Mouse (Mus musculus) cerebellum, postnatal 14 days (tissue): ENCODE data around the gene Abcc6.

Source experiments
- DNase-seq, 2 experiments: peaks; one replicate each; pipeline ENCODE4 v3.0.0; 2021; ENCODE audit warnings: mixed read lengths in 2 of 2

Gene Abcc6

DNA sequence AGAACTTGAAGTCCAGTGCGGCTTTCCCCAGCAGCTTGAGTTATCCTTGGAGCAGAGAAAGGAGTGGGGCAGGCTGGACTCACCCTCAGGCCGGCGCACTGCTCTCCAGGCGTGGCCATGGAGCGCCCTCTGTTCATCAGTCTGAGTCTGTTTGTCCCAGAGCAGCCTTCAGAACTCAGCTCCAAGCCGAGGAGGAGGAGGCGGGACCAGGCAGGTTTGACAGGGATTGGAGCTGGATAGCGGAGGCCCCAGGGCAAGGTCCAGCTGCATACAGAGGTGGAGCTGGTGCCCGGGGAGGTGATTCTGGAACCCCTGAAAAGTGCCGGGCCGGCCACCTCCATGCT, at the start of gene Abcc6:
Abcc6 (minus strand) TSS at position 158 of the 344 bp plus-strand sequence.
- no peak for DNase-seq

GRCm38 (mm10) chr7:46077675-46078074, 47.6 kb upstream of the Abcc6 start:
- peak in 1 of 2 experiments; percentile 7 for DNase-seq

DNA sequence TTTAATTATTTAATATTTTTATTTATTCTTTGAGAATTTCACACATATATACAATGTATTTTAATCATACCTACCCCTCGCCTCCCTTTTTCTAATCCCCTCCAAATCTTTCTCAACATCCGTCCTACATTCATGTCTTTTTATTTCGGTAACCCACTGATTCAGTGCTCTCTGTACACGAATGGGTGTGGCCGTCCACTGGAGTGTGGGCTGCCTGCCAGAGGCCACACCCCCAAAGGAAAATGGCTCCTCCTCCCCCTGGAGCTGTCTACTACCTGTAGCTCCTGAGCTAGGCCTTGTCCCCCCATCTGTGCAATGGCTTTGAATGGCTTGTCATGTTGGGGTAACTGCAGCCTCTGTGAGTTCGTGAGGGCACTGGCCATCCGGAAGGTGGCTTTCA, 46.7 kb upstream of the Abcc6 start:
- DNase-seq = no peak

- no peak for DNase-seq
These were observed 38.7 kb upstream of the Abcc6 start for GRCm38 (mm10) chr7:46068831-46069230.

DNA sequence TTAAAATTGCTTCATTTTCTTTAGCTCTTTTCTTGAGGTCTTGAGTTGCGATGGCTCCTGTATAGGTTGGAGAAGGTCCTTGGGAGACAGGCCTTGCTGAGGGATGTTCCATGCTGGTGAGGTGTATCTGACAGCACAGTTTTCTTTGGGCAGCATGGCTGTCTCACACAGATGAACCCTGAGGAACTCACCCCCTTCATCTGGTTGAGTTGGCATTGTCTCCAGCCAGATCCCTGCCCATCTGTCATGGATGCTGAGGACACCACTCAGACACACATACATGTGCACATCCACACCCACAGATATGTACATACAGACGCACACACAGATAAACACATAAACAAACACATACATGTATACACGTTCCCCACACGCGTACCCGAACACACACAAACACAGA, 33.2 kb upstream of the Abcc6 start:
- DNase-seq = peak; percentile 35 to 41

DNA sequence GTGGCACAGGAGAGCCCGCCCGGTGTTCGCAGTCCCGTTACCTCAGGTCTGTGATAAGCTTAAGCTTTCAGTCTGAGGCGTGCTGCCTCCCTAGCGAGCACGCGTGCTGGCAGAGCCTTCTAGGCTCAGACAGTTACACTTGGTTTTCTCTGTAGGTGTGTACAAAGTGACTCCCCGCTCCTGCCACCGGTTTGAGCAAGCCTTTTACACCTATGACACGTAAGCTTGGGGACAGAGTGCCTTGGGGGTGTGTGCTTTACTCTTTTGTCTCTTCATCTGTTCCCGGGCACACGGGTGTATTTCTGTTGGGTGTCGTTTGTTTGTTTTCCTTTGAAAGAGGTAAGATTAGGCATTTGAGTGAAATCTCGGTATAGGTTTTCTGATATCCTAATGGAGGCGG, 31.5 kb upstream of the Abcc6 start:
- no peak for DNase-seq

GRCm38 (mm10) chr7:46060688-46061087, 30.6 kb upstream of the Abcc6 start:
- no peak for DNase-seq

- DNase-seq = no peak
These were observed 28.8 kb upstream of the Abcc6 start for GRCm38 (mm10) chr7:46058882-46059281.

DNA sequence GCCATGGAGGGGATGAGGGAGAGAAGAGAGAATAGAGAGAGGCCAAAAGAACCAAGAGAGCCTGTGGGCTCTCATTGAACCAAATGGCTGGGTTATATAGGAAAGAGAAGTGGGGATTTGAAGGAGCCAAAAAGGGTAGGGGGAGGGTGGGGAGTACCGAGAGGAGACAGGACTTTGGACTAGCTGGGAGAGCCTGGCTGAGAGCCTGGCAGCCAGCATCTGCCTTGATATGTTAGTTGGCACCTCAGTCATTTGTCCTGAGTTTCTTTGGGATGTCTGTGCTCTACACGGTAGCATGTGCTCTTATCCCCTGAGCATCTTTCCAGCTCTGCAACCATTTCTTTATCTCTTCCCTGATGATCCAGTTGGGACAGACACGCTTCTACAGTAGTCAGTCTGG, 23.5 kb upstream of the Abcc6 start:
- no peak for DNase-seq

DNA sequence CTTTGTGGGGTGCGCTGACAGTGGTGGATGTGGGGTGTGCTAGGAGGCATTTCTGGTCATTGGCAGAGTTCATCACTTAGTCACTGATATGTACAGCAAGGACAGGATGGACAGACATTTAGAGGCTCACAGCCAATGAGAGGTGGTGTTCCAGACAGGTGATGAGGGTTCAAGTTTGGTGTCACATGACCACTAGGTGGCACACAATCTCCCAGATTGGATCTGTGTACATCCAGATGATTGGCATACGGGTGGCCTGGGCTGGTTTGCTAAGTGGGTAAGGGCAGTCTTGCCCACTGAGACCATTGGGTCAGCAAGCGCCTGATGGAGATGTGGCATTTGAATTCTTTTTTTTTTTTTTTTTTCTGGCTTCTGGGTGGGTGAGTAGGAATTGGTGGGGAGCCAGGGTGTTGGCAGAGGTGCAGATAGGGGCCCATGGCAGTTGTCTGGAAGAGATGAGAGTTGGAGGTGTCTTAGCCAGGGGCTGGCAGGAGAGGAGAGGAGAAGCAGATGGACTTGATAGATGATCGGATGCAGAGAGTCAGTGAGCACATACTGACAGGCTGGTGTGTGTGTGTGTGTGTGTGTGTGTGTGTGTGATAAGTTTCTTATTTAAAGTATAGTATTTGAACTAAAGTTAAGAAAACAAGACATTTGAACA, 22.2 kb upstream of the Abcc6 start:
- peak; percentile 67 to 80 for DNase-seq

GRCm38 (mm10) chr7:46049981-46050380, 19.9 kb upstream of the Abcc6 start:
- DNase-seq = peak; percentile 55 to 66

GRCm38 (mm10) chr7:46047873-46048562, 17.9 kb upstream of the Abcc6 start:
- no peak for DNase-seq

- DNase-seq = no peak
These were observed 15.8 kb upstream of the Abcc6 start for GRCm38 (mm10) chr7:46045882-46046281.

GRCm38 (mm10) chr7:46044106-46044505, 14.0 kb upstream of the Abcc6 start:
- no peak for DNase-seq

- DNase-seq = no peak
These were observed 9.8 kb upstream of the Abcc6 start for GRCm38 (mm10) chr7:46039873-46040272.

- DNase-seq = no peak
These were observed 7.3 kb upstream of the Abcc6 start for GRCm38 (mm10) chr7:46037433-46037832.

DNA sequence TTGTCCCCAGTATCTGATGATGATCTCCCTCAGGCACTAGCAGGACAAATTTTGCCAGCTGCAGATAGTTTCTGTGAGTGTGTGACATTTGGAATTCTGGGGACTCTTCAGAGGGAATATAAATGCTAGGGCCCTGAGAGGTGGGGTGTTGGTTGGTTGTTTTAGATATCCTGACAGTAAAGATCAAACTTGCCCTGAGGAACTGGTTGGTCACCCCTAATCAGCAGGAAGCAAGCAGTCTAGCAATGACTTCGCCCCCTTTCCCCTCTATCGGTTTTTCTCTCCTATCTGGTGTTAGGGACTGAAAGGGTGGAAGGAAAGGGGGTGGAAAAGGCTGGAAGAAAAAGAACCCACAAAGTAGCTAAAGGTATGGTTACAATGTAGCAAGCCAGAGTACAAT, 5.4 kb upstream of the Abcc6 start:
- DNase-seq = no peak

DNA sequence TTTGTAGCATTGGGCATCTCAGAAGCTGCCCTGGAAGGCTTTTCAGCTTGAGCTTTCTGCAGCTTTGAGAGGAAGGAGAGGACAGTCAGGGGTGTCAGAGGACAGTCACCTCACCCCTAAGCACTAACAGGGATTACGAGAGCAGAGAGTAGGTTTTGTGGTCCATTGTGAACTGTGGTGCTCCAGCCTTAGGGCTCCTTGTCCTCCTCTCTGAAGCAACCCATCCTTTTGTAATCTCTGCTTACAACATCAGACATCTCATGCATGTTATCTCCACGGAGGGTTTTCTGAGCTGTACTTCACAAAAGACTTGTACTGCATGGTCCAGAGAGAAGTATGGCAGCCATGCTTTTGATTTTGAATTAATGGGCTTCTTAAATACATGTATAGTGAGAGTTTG, 4.9 kb upstream of the Abcc6 start:
- DNase-seq = no peak

GRCm38 (mm10) chr7:46033870-46034337, 3.8 kb upstream of the Abcc6 start:
- no peak for DNase-seq

DNA sequence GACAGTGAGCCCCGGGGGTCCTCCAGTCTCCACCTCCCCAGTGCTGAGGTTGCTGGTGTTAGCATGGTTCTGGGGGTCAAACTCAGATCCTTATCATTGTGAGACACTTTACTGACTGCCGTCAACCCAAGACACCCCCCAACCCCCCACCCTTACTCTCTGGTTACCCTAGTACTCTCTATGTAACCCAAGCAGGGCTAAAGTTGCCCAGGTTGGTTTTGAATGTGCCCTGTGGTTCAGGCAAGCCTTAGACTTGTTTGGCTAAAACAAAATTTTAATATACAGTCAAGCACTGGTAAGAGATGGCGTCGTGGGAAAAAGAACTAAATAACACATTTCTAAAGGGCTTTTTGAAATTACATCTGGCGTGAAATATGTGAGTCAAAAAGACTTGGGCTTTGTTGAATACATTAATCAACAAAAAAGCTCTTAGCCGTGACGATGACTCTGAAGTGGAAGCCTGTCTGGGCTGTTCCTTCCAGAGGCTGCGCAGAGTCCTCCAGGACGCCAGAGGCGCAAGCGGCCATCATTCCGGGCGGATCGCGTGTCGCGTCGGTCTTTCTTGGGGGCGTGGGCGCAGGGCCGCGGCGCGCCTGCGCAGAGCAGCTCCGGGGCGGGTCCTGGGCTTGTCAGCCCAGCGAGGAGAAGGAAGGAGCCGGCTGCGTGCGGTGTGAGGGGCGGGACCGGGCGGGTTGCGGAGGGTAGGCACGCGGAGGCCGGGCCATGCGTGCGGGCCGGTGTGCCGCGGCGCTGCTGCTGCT, 3.2 kb upstream of the Abcc6 start, which contains the start of gene Nomo1:
Nomo1 (plus strand) TSS at position 590 of the 761 bp plus-strand sequence.
- peak; percentile 97 to 98 for DNase-seq

- DNase-seq = no peak
These were observed 973 bp upstream of the Abcc6 start for GRCm38 (mm10) chr7:46031075-46031474.

GRCm38 (mm10) chr7:46029299-46030144, 580 bp downstream of the Abcc6 start:
- DNase-seq = no peak

DNA sequence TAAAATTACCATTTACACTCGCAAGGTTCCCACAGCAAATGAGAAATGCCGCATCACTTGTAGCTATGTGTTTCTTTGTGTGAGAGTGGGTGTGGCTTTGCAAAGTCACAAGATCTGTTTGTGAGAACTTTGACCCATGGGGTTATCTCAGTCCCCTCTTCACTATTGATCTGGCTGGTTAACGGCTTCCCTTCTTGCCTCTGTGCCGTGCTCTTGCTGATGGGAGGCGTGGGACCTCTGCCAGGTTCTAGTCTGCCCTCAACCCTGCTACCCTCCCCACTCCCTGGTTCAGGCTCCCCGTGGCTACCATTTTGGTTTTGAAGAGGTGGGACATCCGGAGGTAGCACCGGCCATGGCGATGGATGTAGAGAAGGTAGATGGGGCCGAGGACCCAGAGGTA, 1.4 kb downstream of the Abcc6 start:
- DNase-seq = no peak
